Mouse (Mus musculus) adrenal gland, postnatal 0 days (tissue): ENCODE data around the gene Kpna6. TPM values are rescaled to one million over a fixed set of nuclear protein-coding genes. Genes with fewer than 3 reads are reported as not detected.

Experiments used
- microRNA-seq: library from miRNA; unstranded; fragments of <30 nt; microRNA quantifications from one replicate; pipeline ENCODE4, GENCODE M21; 2016; ENCODE audit warnings: borderline replicate concordance; ENCODE audit not compliant: insufficient number of aligned reads
- polyA plus RNA-seq: library from polyadenylated mRNA; unstranded; fragments of >200 nt; fragmentation: Nextera tagmentation; extraction: Ambion mirVana; gene quantifications from 2 replicates; pipeline ENCODE4 v1.2.1, GENCODE M21; 2015

Kpna6 gene
- polyA plus RNA-seq, result 7.9 and 10.0 TPM in 2 replicates

DNA sequence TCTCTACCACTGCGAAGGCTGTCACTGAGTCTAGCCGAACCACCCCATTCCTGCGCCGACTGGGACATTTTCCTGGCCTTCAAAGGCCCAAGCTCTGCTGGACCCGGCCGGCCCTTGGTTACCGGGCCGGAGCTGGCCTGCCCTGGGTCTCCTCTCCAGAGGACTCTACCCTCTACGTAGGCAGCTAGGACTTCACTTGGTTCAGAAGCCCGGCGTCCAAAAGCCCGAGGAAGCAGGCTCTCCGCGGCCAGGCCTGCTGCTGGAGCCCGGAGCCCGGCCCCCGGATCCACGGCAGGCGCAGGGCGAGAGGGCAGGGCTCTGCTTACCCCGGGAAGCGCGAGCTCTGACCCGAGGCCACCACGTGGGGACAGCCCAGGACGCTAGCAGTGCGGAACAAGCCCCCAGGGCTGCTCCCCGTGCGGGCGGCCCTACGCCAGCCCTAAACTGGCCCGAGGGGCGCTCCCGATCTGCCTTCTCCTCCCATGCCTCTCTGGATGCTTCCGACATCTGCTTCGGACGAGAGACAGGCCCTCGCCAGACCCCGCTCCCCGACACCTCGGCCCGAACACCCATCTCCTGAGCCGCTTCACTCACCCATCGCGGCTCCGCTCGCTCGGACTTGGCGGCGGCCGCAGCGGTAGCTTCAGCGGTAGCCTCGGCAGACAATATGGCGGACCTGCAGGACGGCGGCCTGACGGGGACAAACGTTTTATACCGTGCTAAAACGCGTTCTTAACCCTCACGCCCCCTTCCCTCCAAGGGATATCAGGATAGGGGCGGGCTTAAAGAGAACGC is at the start of gene Kpna6:
TSS of gene Kpna6 (minus strand) at position 685 of the 795 bp plus-strand sequence.

GRCm38 (mm10) chr4:129696158-129696985 is 23.8 kb upstream of the Kpna6 start, which contains the start of gene Tmem39b:
Gene Tmem39b (minus strand): TSS chr4:129696838.

DNA sequence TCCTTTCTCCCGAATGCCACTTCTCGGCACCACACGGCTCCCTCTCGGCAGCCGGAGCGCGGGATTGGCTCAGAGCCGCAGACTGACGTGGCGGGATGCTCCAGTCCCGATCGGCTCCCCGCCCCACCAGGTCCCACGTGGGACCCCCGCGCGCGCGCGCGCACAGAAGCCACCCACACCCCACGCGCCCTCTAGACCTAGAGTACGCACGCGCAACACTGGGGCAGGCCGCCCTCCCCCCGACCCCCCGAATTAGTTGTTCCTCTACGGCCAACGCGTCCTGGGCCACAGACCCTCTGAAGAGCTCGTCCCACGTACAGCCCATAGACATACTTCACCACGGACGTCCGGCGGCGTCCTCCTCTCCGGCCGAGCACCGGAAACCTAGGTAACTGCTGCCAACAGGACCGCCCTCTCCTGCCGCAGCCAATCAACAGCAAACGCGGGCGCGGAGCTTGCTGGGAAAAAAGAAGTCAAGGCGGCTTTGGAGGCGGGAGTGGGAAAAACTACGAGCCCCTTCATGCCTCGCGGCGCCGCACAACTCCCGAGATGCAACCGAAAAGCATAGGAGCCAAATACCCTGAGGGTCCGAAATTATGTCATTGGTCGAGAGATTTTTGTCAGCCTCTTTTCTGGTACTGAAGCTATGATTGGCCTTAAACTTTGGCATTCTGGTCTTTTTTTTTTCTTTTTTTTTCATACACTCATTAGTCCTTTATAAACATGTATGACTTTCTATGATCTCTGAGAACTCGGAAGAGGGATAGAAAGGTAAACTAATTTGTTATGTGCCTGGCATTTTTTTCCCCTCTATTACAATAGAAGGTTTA is 31.7 kb downstream of the Kpna6 start, which contains the start of gene Txlna:
TSS of gene Txlna (minus strand) at position 428 of the 830 bp plus-strand sequence.

DNA sequence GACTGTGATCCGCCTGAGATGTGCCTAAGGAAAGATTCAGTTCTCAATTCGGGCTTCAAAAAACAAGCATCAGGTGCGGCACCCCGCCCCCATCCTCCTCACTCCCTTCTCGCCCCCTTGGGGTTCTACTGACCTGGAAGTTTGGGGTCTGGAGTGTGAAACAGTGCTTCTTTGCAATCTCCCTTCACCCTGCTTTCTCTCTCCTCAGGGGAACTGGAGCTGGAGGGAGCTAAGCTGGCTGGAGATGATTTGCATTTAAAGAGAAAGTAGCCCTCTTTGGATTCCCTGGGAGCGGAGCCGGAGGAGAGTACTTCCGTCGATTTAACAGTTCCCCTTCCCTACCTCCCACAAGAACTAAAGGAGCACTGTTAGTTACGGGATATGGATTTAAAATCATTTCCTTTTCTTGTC is 48.9 kb downstream of the Kpna6 start, which contains the start of gene Ccdc28b:
TSS of gene Ccdc28b (minus strand) at position 267 of the 411 bp plus-strand sequence.

GRCm38 (mm10) chr4:129618786-129619691 is 53.5 kb downstream of the Kpna6 start, which contains the start of gene Iqcc:
Gene Iqcc (minus strand): TSS chr4:129619099.

DNA sequence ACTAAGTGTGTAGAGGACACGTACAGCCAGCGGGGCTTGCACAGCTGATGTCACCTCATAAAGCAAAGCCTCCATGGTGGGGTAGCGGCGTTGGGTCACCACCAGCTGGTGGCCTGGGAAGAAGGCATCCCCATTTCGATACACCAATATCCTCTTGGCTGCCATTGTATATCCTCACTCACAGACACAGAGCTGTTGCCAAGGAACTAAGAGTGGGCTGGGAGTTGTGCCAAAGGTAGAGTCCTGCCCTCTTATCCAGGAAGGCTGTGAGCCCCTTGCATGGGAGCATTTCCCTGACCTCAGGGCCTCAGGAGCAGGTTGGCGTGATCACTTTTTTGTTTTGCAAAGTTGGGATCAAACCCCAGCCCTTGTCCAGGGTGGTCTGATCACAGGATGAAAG is 58.5 kb downstream of the Kpna6 start, which contains the start of gene Dcdc2b:
TSS of gene Dcdc2b (minus strand) at position 165 of the 400 bp plus-strand sequence.

DNA sequence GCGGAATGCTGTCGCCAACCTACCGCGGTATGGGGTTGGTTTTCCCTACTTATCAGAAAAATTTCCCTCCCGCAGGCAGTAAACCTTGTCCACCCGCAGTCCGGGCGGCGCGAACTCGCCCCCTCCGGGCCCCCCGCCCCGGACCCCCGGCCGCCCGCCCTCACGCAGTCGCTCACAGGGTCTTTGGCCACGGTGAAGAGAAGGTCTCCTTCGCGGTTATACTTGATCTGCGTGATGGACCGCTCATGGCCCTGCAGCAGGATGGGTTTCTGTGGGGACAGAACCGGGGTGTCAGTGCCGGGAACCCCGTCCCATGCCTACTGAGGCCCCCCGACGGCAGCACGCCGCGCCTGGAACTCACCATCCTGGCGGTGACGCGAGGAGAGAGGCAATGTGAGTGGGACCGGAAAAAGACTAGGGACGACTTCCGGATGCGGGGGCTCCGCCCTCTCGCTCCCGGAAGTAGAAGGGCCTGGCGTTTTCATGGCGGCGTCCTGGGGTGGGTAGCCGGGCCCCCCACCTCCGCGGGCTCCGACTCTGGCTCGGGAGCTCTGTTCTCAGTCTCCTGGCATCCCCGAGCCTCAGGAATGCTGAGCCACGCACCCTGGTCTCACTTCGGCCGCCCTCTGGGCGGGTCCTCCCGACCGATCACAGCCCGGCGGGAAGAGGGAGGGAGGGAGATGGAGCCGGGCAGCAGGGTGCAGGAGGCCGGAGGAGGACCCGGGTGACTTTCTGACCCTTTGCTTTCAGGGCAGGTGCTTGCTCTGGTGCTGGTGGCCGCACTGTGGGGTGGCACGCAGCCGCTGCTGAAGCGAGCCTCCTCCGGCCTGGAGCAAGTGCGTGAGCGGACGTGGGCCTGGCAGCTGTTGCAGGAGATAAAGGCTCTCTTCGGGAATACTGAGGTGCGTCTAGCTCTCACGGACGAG is 72.1 kb downstream of the Kpna6 start, which contains the start of the genes Eif3i and Tmem234:
TSS of gene Eif3i (minus strand) at position 416 of the 926 bp plus-strand sequence.
TSS of gene Tmem234 (plus strand) at position 436 of the 926 bp plus-strand sequence.

Small RNA genes within 50 kb of the gene (microRNA-seq; reads per million reads assigned to microRNA genes)
- not detected for gene Mir7016

Other genes starting within 250 kb of the Kpna6 start
- 1.0 and 1.4 TPM in 2 replicates for gene Zbtb8b, start 231.9 kb downstream of the Kpna6 start, polyA plus RNA-seq
- gene Bsdc1, start 211.2 kb downstream of the Kpna6 start, polyA plus RNA-seq, result 24.8 and 39.6 TPM in 2 replicates
- not detected in 2 replicates for gene Tssk3, start 181.7 kb downstream of the Kpna6 start, polyA plus RNA-seq
- not detected in 2 replicates for gene Fam229a, start 181.6 kb downstream of the Kpna6 start, polyA plus RNA-seq
- 303 and 354 TPM in 2 replicates for gene Marcksl1, start 159.2 kb downstream of the Kpna6 start, polyA plus RNA-seq
- gene Hdac1, start 130.1 kb downstream of the Kpna6 start, polyA plus RNA-seq, result 88.2 and 99.4 TPM in 2 replicates
- 6.8 and 7.9 TPM in 2 replicates for gene Lck, start 99.1 kb downstream of the Kpna6 start, polyA plus RNA-seq
- gene Fam167b, start 94.2 kb downstream of the Kpna6 start, polyA plus RNA-seq, result 22.2 and 39.7 TPM in 2 replicates
- gene Eif3i, start 72.1 kb downstream of the Kpna6 start, polyA plus RNA-seq, result 222 and 224 TPM in 2 replicates
- 182 and 197 TPM in 2 replicates for gene Tmem234, start 72.1 kb downstream of the Kpna6 start, polyA plus RNA-seq
- gene Dcdc2b, start 58.5 kb downstream of the Kpna6 start, polyA plus RNA-seq, result 1.2 and 2.5 TPM in 2 replicates
- 33.2 and 39.9 TPM in 2 replicates for gene Iqcc, start 53.7 kb downstream of the Kpna6 start, polyA plus RNA-seq
- gene Ccdc28b, start 48.8 kb downstream of the Kpna6 start, polyA plus RNA-seq, result 81.5 and 114 TPM in 2 replicates
- gene Txlna, start 31.7 kb downstream of the Kpna6 start, polyA plus RNA-seq, result 22.5 and 30.2 TPM in 2 replicates
- gene Tmem39b, start 24.1 kb upstream of the Kpna6 start, polyA plus RNA-seq, result 5.7 and 7.7 TPM in 2 replicates
- 51.5 and 60.2 TPM in 2 replicates for gene Khdrbs1, start 69.5 kb upstream of the Kpna6 start, polyA plus RNA-seq
- gene Ptp4a2, start 138.5 kb upstream of the Kpna6 start, polyA plus RNA-seq, result 372 and 588 TPM in 2 replicates